ENCODE assay signal across 8 mouse cellular contexts in the genomic region with DNA sequence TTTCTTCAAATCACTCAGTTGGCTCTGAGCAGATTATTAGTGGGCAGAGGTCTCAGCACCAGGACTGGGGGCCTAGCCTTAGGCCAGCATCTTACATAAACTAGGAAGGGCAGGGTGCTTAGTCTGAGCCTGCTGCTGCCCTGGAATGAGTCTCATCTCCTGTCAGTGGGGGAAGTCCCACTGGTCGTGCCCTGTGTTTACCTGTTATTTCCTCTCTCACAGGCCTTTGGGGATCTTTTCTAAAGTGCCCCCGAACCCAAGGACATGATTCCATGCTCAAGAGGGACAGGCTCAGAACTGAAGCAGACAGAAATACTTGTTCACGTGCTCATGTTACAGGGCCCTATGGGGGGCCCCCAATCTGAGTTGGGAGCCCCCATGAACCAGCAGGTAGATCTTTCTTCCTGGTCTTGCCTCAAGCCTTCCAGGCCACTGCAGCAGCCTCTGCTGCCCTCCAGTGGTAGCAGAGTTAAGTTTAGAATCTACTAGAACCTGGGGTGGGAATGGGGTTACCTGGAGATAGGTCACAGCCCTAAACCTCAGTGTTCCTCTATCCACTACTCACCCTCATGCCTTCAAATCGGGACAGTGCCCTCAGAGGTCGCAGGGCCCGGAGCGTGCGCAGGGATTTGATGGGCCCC. TPM values are rescaled to one million over a fixed set of nuclear protein-coding genes. Genes with fewer than 3 reads are reported as not detected.
A peak's percentile ranks its signal among the peaks of the same experiment; 100 is the strongest.
DNase-seq lines count a peak whose midpoint lies in the region; ATAC-seq and TF ChIP-seq lines count a peak whose summit lies in the region.

No protein-coding gene starts in this region.

- no peaks in the 10 kb centered on the region for H3K9me3 ChIP-seq in hindbrain, postnatal 0 days (ENCODE audit: low read length)

- DNase-seq in layer of hippocampus, adult 11-12 months (ENCODE audit: low spot score): peak; percentile 72
- DNase-seq in layer of hippocampus, adult 9-10 months (ENCODE audit: low spot score): no peak
- DNase-seq in adipocyte (ENCODE audit: low spot score): peak; percentile 74
- DNase-seq in embryo, embryonic 10 days (ENCODE audit: low spot score): peak; percentile 68
- peak; percentile 77 for DNase-seq in hindbrain, postnatal 0 days (ENCODE audit: low spot score)
- peak; percentile 43 to 51 for DNase-seq in layer of hippocampus, postnatal 36 days
- DNase-seq in natural killer cell, adult 2 months (ENCODE audit: low spot score in 2 of 2): peak; percentile 22 to 77
- peak; percentile 44 to 67 for DNase-seq in thymus, adult 18-20 months

- no peak overlapping the region for H3K9ac ChIP-seq in hindbrain, postnatal 0 days (replicated peaks; ENCODE audit: low read length)

- H3K27ac ChIP-seq in hindbrain, postnatal 0 days: no peak overlapping the region

- no peaks in the 10 kb centered on the region for H3K27me3 ChIP-seq in hindbrain, postnatal 0 days (ENCODE audit: insufficient read depth, low read length)

- peak; percentile 78 for TF ChIP-seq CTCF in hindbrain, postnatal 0 days (IDR thresholded peaks at IDR 0.05; ENCODE audit: low read depth)

- H3K4me3 ChIP-seq in hindbrain, postnatal 0 days (ENCODE audit: low read length): no peak overlapping the region

- 72% methylated on average over 8 of the region's 8 CpGs for WGBS in hindbrain, postnatal 0 days

- no peak overlapping the region for H3K4me2 ChIP-seq in hindbrain, postnatal 0 days (ENCODE audit: low read depth, low read length)

- H3K36me3 ChIP-seq in hindbrain, postnatal 0 days (ENCODE audit: insufficient read depth, low read length): no peaks in the 10 kb centered on the region

- no peaks in the 10 kb centered on the region for H3K4me1 ChIP-seq in hindbrain, postnatal 0 days (ENCODE audit: insufficient read depth, low read length)

- ATAC-seq in hindbrain, postnatal 0 days: peak; percentile 22; the same call in 1 of the 2 replicates

RNA-seq across cellular contexts. Expression of gene Cd79b, which starts 11.1 kb away (rescaled TPM):
- total RNA-seq in hindbrain, postnatal 0 days (2014; rRNA removed): 0.25 and 0.63 TPM in 2 replicates
- polyA plus RNA-seq in hindbrain, postnatal 0 days (2015; fragmentation: Nextera tagmentation; extraction: Ambion mirVana): 1.3 and 1.7 TPM in 2 replicates
- under 1 TPM in 1 of 2 experiments, not detected in 1; 0.33 TPM for total RNA-seq in layer of hippocampus, postnatal 36 days (2021)

RNA-seq across cellular contexts. Expression of gene Gh, which starts 24.0 kb away (rescaled TPM):
- not detected in 2 replicates for total RNA-seq in hindbrain, postnatal 0 days (2014; rRNA removed)
- not detected in 2 replicates for polyA plus RNA-seq in hindbrain, postnatal 0 days (2015; fragmentation: Nextera tagmentation; extraction: Ambion mirVana)
- total RNA-seq in layer of hippocampus, postnatal 36 days (2021): not detected

RNA-seq across cellular contexts. Expression of gene Scn4a, which starts 27.4 kb away (rescaled TPM):
- under 0.01 and 0.22 TPM in 2 replicates for total RNA-seq in hindbrain, postnatal 0 days (2014; rRNA removed)
- polyA plus RNA-seq in hindbrain, postnatal 0 days (2015; fragmentation: Nextera tagmentation; extraction: Ambion mirVana): 0.04 TPM in 1 of 2 replicates, not detected in the other
- not detected for total RNA-seq in layer of hippocampus, postnatal 36 days (2021)

RNA-seq across cellular contexts. Expression of gene Prr29, which starts 39.6 kb away (rescaled TPM):
- total RNA-seq in hindbrain, postnatal 0 days (2014; rRNA removed): not detected in 2 replicates
- polyA plus RNA-seq in hindbrain, postnatal 0 days (2015; fragmentation: Nextera tagmentation; extraction: Ambion mirVana): not detected in 2 replicates
- total RNA-seq in layer of hippocampus, postnatal 36 days (2021): not detected

RNA-seq across cellular contexts. Expression of gene Tcam1, which starts 49.2 kb away (rescaled TPM):
- total RNA-seq in hindbrain, postnatal 0 days (2014; rRNA removed): 0.05 and 1.3 TPM in 2 replicates
- polyA plus RNA-seq in hindbrain, postnatal 0 days (2015; fragmentation: Nextera tagmentation; extraction: Ambion mirVana): 0.19 and 0.23 TPM in 2 replicates
- total RNA-seq in layer of hippocampus, postnatal 36 days (2021): under 1 TPM; 0.17 to 0.18 TPM
